Mouse (Mus musculus): Measurements from ENCODE around the gene Bud31. TPM values are rescaled to one million over a fixed set of nuclear protein-coding genes. Genes with fewer than 3 reads are reported as not detected.
A peak's percentile ranks its signal among the peaks of the same experiment; 100 is the strongest.

The Bud31 gene
- polyA plus RNA-seq, 1 experiment from 2014 or later: 250 TPM

DNA sequence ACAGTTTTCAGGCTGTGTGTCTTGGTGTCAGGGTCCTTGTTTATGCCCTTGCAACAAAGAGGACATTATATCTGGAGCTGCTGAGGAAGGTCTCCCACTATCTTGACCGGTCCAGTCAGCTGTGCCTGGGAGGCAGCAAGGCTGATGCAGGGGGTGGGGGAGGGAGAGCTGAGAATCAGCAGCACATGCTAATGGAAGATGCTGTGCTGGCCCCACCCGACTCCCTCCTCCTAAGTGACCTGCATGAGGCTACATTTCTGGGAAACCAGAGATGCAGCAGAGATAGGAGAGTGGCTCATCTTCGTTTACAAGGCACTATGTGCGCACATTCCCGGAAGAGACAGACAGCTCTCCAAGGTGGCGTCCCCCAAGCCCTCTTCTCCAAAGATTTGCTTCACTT, 29.8 kb upstream of the Bud31 start:
- no peaks in the 10 kb centered on the region for H3K9me3 ChIP-seq (ENCODE audit: control insufficient read depth, low read length)
- 0 out of 2 replicates have a peak, but pooled peaks cover 3% of the 10 kb centered on the region for H3K4me1 ChIP-seq (ENCODE audit: control insufficient read depth, insufficient read depth, low read length)
- no peak overlapping the region for H3K4me2 ChIP-seq (ENCODE audit: low read depth)
- no peak overlapping the region for H3K9ac ChIP-seq (ENCODE audit: low read length)
- H3K4me3 ChIP-seq (ENCODE audit: low read depth, low read length): no peak overlapping the region
- peaks cover 14% of the 10 kb centered on the region for H3K36me3 ChIP-seq (ENCODE audit: control insufficient read depth, insufficient read depth, low read length)
- H3K27ac ChIP-seq (ENCODE audit: low read depth, low read length): no peak overlapping the region
- H3K27me3 ChIP-seq (ENCODE audit: control insufficient read depth, insufficient read depth, low read length): peaks cover 11% of the 10 kb centered on the region; the same call in 1 of the 2 replicates
- ATAC-seq (ENCODE audit: insufficient read depth, low FRiP score, low TSS enrichment) (no peak), DNase-seq (ENCODE audit: low spot score) (no peak)
- 86% methylated on average over 6 of the region's 6 CpGs for WGBS

DNA sequence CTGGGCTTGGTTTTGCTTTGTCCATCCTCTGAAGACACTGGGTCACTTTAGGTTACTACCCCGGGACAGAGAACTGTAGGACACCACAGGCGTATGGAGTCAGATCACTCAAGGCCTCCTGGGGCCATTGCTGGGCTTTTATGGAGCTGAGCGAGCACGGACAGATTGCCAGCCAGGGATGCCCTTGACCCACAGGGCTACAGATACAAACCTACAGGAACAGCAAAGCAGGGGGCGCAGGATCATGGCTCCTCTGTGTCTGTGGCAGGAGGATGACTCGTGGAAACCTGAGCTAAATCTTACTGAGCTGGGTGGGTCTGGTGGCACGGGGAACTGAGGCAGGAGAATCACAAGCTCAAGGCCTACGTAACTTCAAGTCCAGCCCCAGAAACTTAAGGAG, 27.6 kb upstream of the Bud31 start:
- ATAC-seq (ENCODE audit: insufficient read depth, low FRiP score, low TSS enrichment) (no peak), DNase-seq (ENCODE audit: low spot score) (no peak)
- no peak overlapping the region for H3K9ac ChIP-seq (ENCODE audit: low read length)
- peaks cover 14% of the 10 kb centered on the region for H3K36me3 ChIP-seq (ENCODE audit: control insufficient read depth, insufficient read depth, low read length)
- no peak overlapping the region for H3K4me2 ChIP-seq (ENCODE audit: low read depth)
- H3K27ac ChIP-seq (ENCODE audit: low read depth, low read length): no peak overlapping the region
- 84% methylated on average over 8 of the region's 8 CpGs for WGBS
- H3K9me3 ChIP-seq (ENCODE audit: control insufficient read depth, low read length): no peaks in the 10 kb centered on the region
- H3K4me3 ChIP-seq (ENCODE audit: low read depth, low read length): no peak overlapping the region
- H3K27me3 ChIP-seq (ENCODE audit: control insufficient read depth, insufficient read depth, low read length): peaks cover 11% of the 10 kb centered on the region; the same call in 1 of the 2 replicates
- 0 out of 2 replicates have a peak, but pooled peaks cover 3% of the 10 kb centered on the region for H3K4me1 ChIP-seq (ENCODE audit: control insufficient read depth, insufficient read depth, low read length)

DNA sequence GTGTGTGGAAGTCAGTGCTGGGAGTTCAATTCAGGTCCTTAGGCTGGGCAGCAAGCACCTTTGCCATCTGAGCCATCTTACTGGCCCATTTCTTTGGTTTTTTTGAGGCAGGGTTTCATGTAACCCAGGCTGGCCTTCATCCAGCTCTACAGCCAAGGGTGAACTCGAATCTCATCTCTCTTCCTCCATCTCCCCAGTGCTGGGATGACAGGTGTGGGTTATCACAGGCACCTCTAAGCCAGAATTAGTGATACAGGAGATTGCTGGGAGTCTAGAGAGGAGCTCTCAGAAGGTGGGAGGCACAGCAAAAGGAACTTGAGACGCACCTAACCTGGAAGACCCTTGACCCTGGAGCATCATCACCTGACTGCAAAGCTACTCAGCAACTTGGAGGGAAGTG, 26.7 kb upstream of the Bud31 start:
- 46% methylated on average over 2 of the region's 2 CpGs for WGBS
- H3K9me3 ChIP-seq (ENCODE audit: control insufficient read depth, low read length): no peaks in the 10 kb centered on the region
- H3K4me2 ChIP-seq (ENCODE audit: low read depth): peak overlapping the region; percentile 58
- ATAC-seq (ENCODE audit: insufficient read depth, low FRiP score, low TSS enrichment) (no peak), DNase-seq (ENCODE audit: low spot score) (no peak)
- no peak overlapping the region for H3K4me3 ChIP-seq (ENCODE audit: low read depth, low read length)
- H3K27ac ChIP-seq (ENCODE audit: low read depth, low read length): no peak overlapping the region
- peaks cover 10% of the 10 kb centered on the region for H3K36me3 ChIP-seq (ENCODE audit: control insufficient read depth, insufficient read depth, low read length)
- H3K4me1 ChIP-seq (ENCODE audit: control insufficient read depth, insufficient read depth, low read length): 0 out of 2 replicates have a peak, but pooled peaks cover 3% of the 10 kb centered on the region
- peaks cover 11% of the 10 kb centered on the region; the same call in 1 of the 2 replicates for H3K27me3 ChIP-seq (ENCODE audit: control insufficient read depth, insufficient read depth, low read length)
- H3K9ac ChIP-seq (ENCODE audit: low read length): no peak overlapping the region; the same call in 1 of the 2 replicates

DNA sequence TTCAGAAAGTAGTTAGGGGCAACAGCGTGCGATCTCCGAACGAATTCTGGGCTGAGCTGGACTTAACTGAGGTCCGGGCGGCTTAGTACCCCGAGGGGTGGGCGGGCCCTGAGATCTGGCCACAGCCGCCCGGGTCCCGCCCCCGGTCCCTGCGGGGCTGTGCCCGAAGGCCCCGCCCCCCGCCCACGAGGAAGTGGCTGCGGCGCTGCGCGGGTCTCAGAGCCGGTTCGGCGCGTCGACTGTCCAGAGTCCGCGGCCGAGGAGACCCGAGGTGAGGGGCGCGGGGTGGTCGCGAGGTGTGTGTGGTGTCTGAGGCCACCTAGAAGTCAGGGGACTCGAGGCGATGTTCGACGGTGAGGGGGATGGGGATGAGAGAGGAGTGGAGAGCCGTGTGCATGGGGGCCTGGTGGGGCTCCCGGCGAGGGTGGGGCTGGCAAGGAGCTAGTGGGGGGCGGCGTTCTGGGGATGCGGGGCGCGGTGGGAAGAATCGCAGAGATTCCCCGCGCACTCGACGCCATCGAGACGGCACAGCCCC, 26.0 kb upstream of the Bud31 start, which contains the start of gene Arpc1b:
Arpc1b (plus strand) TSS at position 145 of the 535 bp plus-strand sequence.
- peak; percentile 67 for DNase-seq (ENCODE audit: low spot score)
- under 1% methylated on average over 49 of the region's 53 CpGs for WGBS
- H3K27me3 ChIP-seq (ENCODE audit: control insufficient read depth, insufficient read depth, low read length): peaks cover 11% of the 10 kb centered on the region; the same call in 1 of the 2 replicates
- 0 out of 2 replicates have a peak, but pooled peaks cover 3% of the 10 kb centered on the region for H3K4me1 ChIP-seq (ENCODE audit: control insufficient read depth, insufficient read depth, low read length)
- no peaks in the 10 kb centered on the region for H3K9me3 ChIP-seq (ENCODE audit: control insufficient read depth, low read length)
- H3K4me2 ChIP-seq (ENCODE audit: low read depth): peak within 1 kb of the TSS; percentile 58
- ATAC-seq (ENCODE audit: insufficient read depth, low FRiP score, low TSS enrichment): peak; percentile 42; the same call in 1 of the 2 replicates
- peaks cover 7% of the 10 kb centered on the region for H3K36me3 ChIP-seq (ENCODE audit: control insufficient read depth, insufficient read depth, low read length)
- H3K9ac ChIP-seq (ENCODE audit: low read length): peak within 1 kb of the TSS; percentile 57
- peak within 1 kb of the TSS; percentile 44 for H3K4me3 ChIP-seq (ENCODE audit: low read depth, low read length)
- H3K27ac ChIP-seq (ENCODE audit: low read depth, low read length): no peak within 1 kb of the TSS

DNA sequence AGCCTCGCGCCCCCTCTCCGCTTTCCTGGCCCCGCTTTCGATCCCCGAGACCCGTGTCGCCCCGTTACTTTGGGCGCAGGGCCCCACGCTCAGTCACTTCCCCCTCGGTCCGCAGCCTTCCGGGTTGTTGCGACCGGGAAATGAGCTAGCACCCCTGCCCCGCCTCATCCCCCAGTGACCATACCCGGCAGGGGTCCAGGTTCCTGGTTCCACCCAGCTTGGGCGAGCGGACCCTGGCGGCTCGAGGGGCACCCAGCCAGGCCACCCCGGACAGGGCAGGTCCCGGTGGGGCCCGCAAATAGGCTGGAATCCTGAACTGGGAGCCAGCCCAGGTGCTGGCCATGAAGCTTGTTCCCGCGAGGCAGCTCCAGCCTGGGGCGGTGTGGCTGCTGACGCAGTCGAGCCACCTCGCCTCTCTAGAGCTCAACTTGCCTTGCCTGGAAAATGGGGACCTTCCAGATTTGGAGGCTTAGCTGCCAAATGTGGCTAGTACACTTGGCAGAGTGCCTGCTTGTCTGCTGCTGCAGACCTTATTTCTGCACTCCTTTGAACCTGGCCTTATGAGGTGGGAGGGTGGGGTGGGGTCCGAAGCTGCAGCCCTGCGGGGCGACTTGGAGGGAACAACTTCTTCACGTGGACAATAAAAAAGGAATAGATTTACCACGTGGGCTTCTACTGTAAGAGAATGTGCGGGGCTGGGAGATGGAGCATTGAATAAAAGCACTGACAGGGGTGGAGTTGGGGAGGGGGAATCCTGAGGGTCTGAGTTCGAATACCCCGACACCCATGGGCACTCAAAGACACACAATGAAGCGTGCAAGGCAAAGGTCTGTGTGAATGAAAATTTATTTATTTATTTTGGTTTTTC, 25.3 kb upstream of the Bud31 start:
- Histone ChIP-seq H3K36me3 (ENCODE audit: control insufficient read depth, insufficient read depth, low read length) (peaks cover 4% of the 10 kb centered on the region; the same call in 1 of the 2 replicates), H3K9me3 (ENCODE audit: control insufficient read depth, low read length) (no peaks in the 10 kb centered on the region), H3K27ac (ENCODE audit: low read depth, low read length) (no peak overlapping the region), H3K27me3 (ENCODE audit: control insufficient read depth, insufficient read depth, low read length) (peaks cover 11% of the 10 kb centered on the region; the same call in 1 of the 2 replicates), H3K4me2 (ENCODE audit: low read depth) (peak overlapping the region; percentile 58), H3K9ac (ENCODE audit: low read length) (peak overlapping the region; percentile 57), H3K4me1 (ENCODE audit: control insufficient read depth, insufficient read depth, low read length) (0 out of 2 replicates have a peak, but pooled peaks cover 3% of the 10 kb centered on the region), H3K4me3 (ENCODE audit: low read depth, low read length) (peak overlapping the region; percentile 44)
- DNase-seq (ENCODE audit: low spot score) (peak; percentile 14), ATAC-seq (ENCODE audit: insufficient read depth, low FRiP score, low TSS enrichment) (peak; percentile 27; the same call in 1 of the 2 replicates)
- 16% methylated on average over 40 of the region's 40 CpGs for WGBS

DNA sequence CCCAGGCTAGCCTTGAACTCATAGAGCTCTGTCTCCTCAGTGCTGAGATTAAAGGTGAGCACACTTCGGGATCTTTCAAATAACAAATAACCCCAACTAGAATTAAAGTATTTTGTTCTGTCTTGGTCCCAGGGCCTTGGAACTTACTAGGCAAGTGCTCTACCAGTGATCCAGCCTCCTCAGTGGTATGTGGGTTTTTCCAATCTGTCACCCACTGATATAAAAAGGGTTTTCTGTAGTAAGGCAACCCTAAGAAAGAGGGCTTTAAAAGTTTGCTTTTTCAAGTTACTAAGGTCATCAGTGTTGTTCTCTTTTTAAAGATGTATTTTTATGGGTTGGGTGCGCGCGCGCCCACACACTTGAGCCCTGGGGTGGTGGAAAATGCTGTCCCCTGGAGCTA, 24.4 kb upstream of the Bud31 start:
- no peak overlapping the region for H3K4me2 ChIP-seq (ENCODE audit: low read depth)
- H3K27me3 ChIP-seq (ENCODE audit: control insufficient read depth, insufficient read depth, low read length): peaks cover 11% of the 10 kb centered on the region; the same call in 1 of the 2 replicates
- no peak for ATAC-seq (ENCODE audit: insufficient read depth, low FRiP score, low TSS enrichment)
- H3K9ac ChIP-seq (ENCODE audit: low read length): no peak overlapping the region
- 0 out of 2 replicates have a peak, but pooled peaks cover 3% of the 10 kb centered on the region for H3K4me1 ChIP-seq (ENCODE audit: control insufficient read depth, insufficient read depth, low read length)
- DNase-seq (ENCODE audit: low spot score): no peak
- 0 out of 2 replicates have a peak overlapping the region, but pooled peaks have one; percentile 20 for H3K27ac ChIP-seq (ENCODE audit: low read depth, low read length)
- H3K36me3 ChIP-seq (ENCODE audit: control insufficient read depth, insufficient read depth, low read length): no peaks in the 10 kb centered on the region
- 92% methylated on average over 5 of the region's 5 CpGs for WGBS
- H3K9me3 ChIP-seq (ENCODE audit: control insufficient read depth, low read length): no peaks in the 10 kb centered on the region
- H3K4me3 ChIP-seq (ENCODE audit: low read depth, low read length): no peak overlapping the region

DNA sequence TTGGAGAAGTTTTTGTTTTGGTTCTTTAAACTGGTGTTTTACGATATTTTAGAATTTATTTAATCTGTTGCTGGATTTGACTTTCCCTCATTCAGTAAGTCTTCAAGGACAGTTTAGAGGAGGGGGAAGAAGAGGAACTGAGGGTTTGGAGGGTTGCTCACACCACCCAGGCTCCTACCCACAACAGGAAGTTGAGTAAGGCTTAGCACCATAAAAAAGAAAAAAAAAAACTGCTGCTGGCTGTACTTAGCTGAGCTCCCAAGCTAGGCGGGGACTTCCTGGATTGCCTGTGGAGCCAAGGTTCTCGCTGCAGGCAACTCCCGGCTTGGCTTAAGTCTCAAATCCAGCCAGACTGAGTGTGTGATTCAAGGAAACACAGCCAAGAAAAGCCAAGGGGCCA, 23.8 kb upstream of the Bud31 start:
- Histone ChIP-seq H3K9me3 (ENCODE audit: control insufficient read depth, low read length) (no peaks in the 10 kb centered on the region), H3K36me3 (ENCODE audit: control insufficient read depth, insufficient read depth, low read length) (no peaks in the 10 kb centered on the region), H3K4me1 (ENCODE audit: control insufficient read depth, insufficient read depth, low read length) (0 out of 2 replicates have a peak, but pooled peaks cover 3% of the 10 kb centered on the region), H3K27me3 (ENCODE audit: control insufficient read depth, insufficient read depth, low read length) (peaks cover 11% of the 10 kb centered on the region; the same call in 1 of the 2 replicates), H3K4me3 (ENCODE audit: low read depth, low read length) (no peak overlapping the region), H3K4me2 (ENCODE audit: low read depth) (no peak overlapping the region), H3K9ac (ENCODE audit: low read length) (no peak overlapping the region), H3K27ac (ENCODE audit: low read depth, low read length) (0 out of 2 replicates have a peak overlapping the region, but pooled peaks have one; percentile 20)
- ATAC-seq (ENCODE audit: insufficient read depth, low FRiP score, low TSS enrichment) (no peak), DNase-seq (ENCODE audit: low spot score) (no peak)
- WGBS: 50% methylated on average over 4 of the region's 4 CpGs

DNA sequence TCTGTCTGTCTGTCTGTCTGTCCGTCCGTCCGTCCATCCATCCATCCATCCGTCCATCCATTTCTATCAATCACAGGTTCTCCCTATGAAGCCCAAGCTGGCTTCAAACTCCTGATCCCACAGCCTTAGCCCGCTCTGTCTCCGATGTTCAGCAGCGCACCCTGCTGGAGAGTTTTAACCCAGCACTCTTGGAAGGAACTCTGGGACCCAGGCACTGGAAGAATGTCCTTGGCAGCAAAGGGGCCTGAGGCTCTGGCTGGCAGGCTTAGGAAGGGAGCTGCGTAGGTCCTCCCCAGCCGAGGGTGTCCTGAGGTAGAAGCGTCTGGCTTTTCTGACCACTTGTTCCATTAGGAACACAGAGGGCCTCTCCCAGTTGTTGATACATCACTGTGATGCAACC, 23.2 kb upstream of the Bud31 start:
- ATAC-seq (ENCODE audit: insufficient read depth, low FRiP score, low TSS enrichment) (no peak), DNase-seq (ENCODE audit: low spot score) (peak; percentile 56)
- Histone ChIP-seq H3K36me3 (ENCODE audit: control insufficient read depth, insufficient read depth, low read length) (no peaks in the 10 kb centered on the region), H3K9ac (ENCODE audit: low read length) (no peak overlapping the region), H3K4me2 (ENCODE audit: low read depth) (no peak overlapping the region), H3K4me1 (ENCODE audit: control insufficient read depth, insufficient read depth, low read length) (0 out of 2 replicates have a peak, but pooled peaks cover 3% of the 10 kb centered on the region), H3K9me3 (ENCODE audit: control insufficient read depth, low read length) (no peaks in the 10 kb centered on the region), H3K4me3 (ENCODE audit: low read depth, low read length) (no peak overlapping the region), H3K27me3 (ENCODE audit: control insufficient read depth, insufficient read depth, low read length) (peaks cover 11% of the 10 kb centered on the region; the same call in 1 of the 2 replicates), H3K27ac (ENCODE audit: low read depth, low read length) (no peak overlapping the region)
- 42% methylated on average over 10 of the region's 10 CpGs for WGBS

Data from neural tube, embryonic 11.5 days (tissue).